Mouse (Mus musculus) telencephalon, adult 2 months (tissue): Measurements from ENCODE around the gene Flt1.

Experiments
- DNase-seq: peaks from one replicate; pipeline ENCODE4 v3.0.0-alpha.2; 2011; ENCODE audit warnings: low read depth, low spot score

Flt1 gene

GRCm38 (mm10) chr5:147668637-147669344, 57.0 kb downstream of the Flt1 start:
- no peak for DNase-seq

- no peak for DNase-seq
Measured at GRCm38 (mm10) chr5:147665946-147666345, 59.9 kb downstream of the Flt1 start.

- no peak for DNase-seq
Measured at GRCm38 (mm10) chr5:147665381-147665780, 60.4 kb downstream of the Flt1 start.

GRCm38 (mm10) chr5:147659909-147660308, 65.9 kb downstream of the Flt1 start:
- no peak for DNase-seq

- DNase-seq, result no peak
Measured at GRCm38 (mm10) chr5:147657882-147658855, 67.6 kb downstream of the Flt1 start.

GRCm38 (mm10) chr5:147655761-147656160, 70.0 kb downstream of the Flt1 start:
- DNase-seq, result no peak

GRCm38 (mm10) chr5:147651233-147651632, 74.6 kb downstream of the Flt1 start:
- no peak for DNase-seq

GRCm38 (mm10) chr5:147646351-147646929, 79.4 kb downstream of the Flt1 start:
- no peak for DNase-seq

- DNase-seq, result no peak
Measured at GRCm38 (mm10) chr5:147645001-147645645, 80.7 kb downstream of the Flt1 start.

- DNase-seq, result no peak
Measured at GRCm38 (mm10) chr5:147641452-147641851, 84.4 kb downstream of the Flt1 start.

- DNase-seq, result no peak
Measured at GRCm38 (mm10) chr5:147639940-147640339, 85.9 kb downstream of the Flt1 start.

- no peak for DNase-seq
Measured at GRCm38 (mm10) chr5:147636676-147637075, 89.1 kb downstream of the Flt1 start.

- DNase-seq, result no peak
Measured at GRCm38 (mm10) chr5:147635883-147636282, 89.9 kb downstream of the Flt1 start.

- no peak for DNase-seq
Measured at GRCm38 (mm10) chr5:147634016-147634415, 91.8 kb downstream of the Flt1 start.

GRCm38 (mm10) chr5:147632716-147633115, 93.1 kb downstream of the Flt1 start:
- no peak for DNase-seq

GRCm38 (mm10) chr5:147630426-147631290, 95.2 kb downstream of the Flt1 start:
- DNase-seq, result no peak

GRCm38 (mm10) chr5:147626944-147627343, 98.9 kb downstream of the Flt1 start:
- peak; percentile 19 for DNase-seq

- no peak for DNase-seq
Measured at GRCm38 (mm10) chr5:147623747-147624146, 102.1 kb downstream of the Flt1 start.

- DNase-seq, result no peak
Measured at GRCm38 (mm10) chr5:147620178-147620577, 105.6 kb downstream of the Flt1 start.

GRCm38 (mm10) chr5:147618243-147618642, 107.6 kb downstream of the Flt1 start:
- no peak for DNase-seq

GRCm38 (mm10) chr5:147616450-147616849, 109.4 kb downstream of the Flt1 start:
- no peak for DNase-seq
